Mouse (Mus musculus) cortical plate, adult 2 months (tissue): ENCODE measurements around the gene Prkd1.

Experiments
- CTCF ChIP-seq: fragments of 200-500 bp; IDR thresholded peaks from 2 replicates; pipeline ENCODE4 v1.5.1; 2011; ENCODE audit warnings: mild to moderate bottlenecking, control low read depth, low read length; ENCODE audit not compliant: insufficient read depth; ENCODE audit errors: extremely low read depth
- POLR2A ChIP-seq: fragments of 200-500 bp; IDR thresholded peaks from 2 replicates; pipeline ENCODE4 v1.6.1; 2011; ENCODE audit warnings: mild to moderate bottlenecking, low read length, control low read depth; ENCODE audit not compliant: insufficient read depth; ENCODE audit errors: extremely low read depth

- TF ChIP-seq POLR2A: no peak
- TF ChIP-seq CTCF: no peak
Measured at GRCm38 (mm10) chr12:50499796-50500504, 148.9 kb downstream of the Prkd1 start.
